Mouse (Mus musculus) forebrain, embryonic 11.5 days (tissue): ENCODE results near the gene Lysmd4. TPM values are rescaled to one million over a fixed set of nuclear protein-coding genes. Genes with fewer than 3 reads are reported as not detected.

Source experiments
- ATAC-seq: fragments of 200-750 bp; cut with Nextera tagmentation; replicated peaks from 2 replicates; pipeline ENCODE4 v1.8.0; 2017; ENCODE audit warnings: moderate TSS enrichment; ENCODE audit not compliant: low FRiP score
- DNase-seq: peaks from one replicate; pipeline ENCODE4 v3.0.0-alpha.2; 2017; ENCODE audit warnings: low spot score
- H3K27ac ChIP-seq: fragments of 300-500 bp; sonication (generic); 2 replicates; pipeline ENCODE4 v1.5.1; 2014; ENCODE audit warnings: low read depth, low read length
- H3K27me3 ChIP-seq: fragments of 300-500 bp; sonication (generic); 2 replicates; pipeline ENCODE4 v1.6.1; 2014; ENCODE audit warnings: mild to moderate bottlenecking, low read length, mixed read lengths; ENCODE audit not compliant: control insufficient read depth, insufficient read depth
- H3K36me3 ChIP-seq: fragments of 300-500 bp; sonication (generic); 2 replicates; pipeline ENCODE4 v1.6.1; 2014; ENCODE audit warnings: mild to moderate bottlenecking, low read length, moderate library complexity, mixed read lengths; ENCODE audit not compliant: control insufficient read depth, insufficient read depth
- H3K4me1 ChIP-seq: fragments of 300-500 bp; sonication (generic); replicated peaks from 2 replicates; pipeline ENCODE4 v1.6.1; 2014; ENCODE audit warnings: low read length, mixed read lengths; ENCODE audit not compliant: control insufficient read depth, insufficient read depth
- H3K4me2 ChIP-seq: fragments of 300-500 bp; sonication (generic); 2 replicates; pipeline ENCODE4 v1.6.1; 2014; ENCODE audit warnings: low read depth, mild to moderate bottlenecking, low read length, moderate library complexity, mixed read lengths; ENCODE audit not compliant: severe bottlenecking
- H3K4me3 ChIP-seq: fragments of 300-500 bp; sonication (generic); 2 replicates; pipeline ENCODE4 v1.5.1; 2014; ENCODE audit warnings: low read depth, low read length
- H3K9ac ChIP-seq: fragments of 300-500 bp; sonication (generic); 2 replicates; pipeline ENCODE4 v1.6.1; 2014; ENCODE audit warnings: low read length
- H3K9me3 ChIP-seq: fragments of 300-500 bp; sonication (generic); 2 replicates; pipeline ENCODE4 v1.6.1; 2016; ENCODE audit warnings: low read length, mixed read lengths; ENCODE audit not compliant: control insufficient read depth
- WGBS: fragments of 180-500 bp; shearing (Covaris S2); extraction: QIAGEN DNeasy Blood & Tissue Kit; methylation state at CpG from one replicate; pipeline ENCODE4 v1.1.7; 2014; 5-methylcytosine and 5-hydroxymethylcytosine counted together
- polyA plus RNA-seq: library from polyadenylated mRNA; unstranded; fragments of >200 nt; fragmentation: Nextera tagmentation; extraction: Ambion mirVana; gene quantifications from 2 replicates; pipeline ENCODE4 v1.2.1, GENCODE M21; 2014

Lysmd4 gene
- polyA plus RNA-seq, 1 experiment from 2014 or later: 12.4 TPM

- Histone ChIP-seq H3K4me1 (no peaks in the 10 kb centered on the region), H3K9ac (no peak overlapping the region), H3K27me3 (no peaks in the 10 kb centered on the region), H3K4me2 (no peak overlapping the region), H3K36me3 (no peaks in the 10 kb centered on the region), H3K4me3 (no peak overlapping the region), H3K27ac (no peak overlapping the region), H3K9me3 (no peaks in the 10 kb centered on the region)
- no peak for ATAC-seq
- WGBS: 90% methylated on average over 6 of the region's 6 CpGs
- no peak for DNase-seq
Measured at GRCm38 (mm10) chr7:67283581-67283980, 61.2 kb downstream of the Lysmd4 start.

GRCm38 (mm10) chr7:67287456-67287855 lies 65.1 kb downstream of the Lysmd4 start:
- no peak for ATAC-seq
- Histone ChIP-seq H3K9ac (no peak overlapping the region), H3K9me3 (no peaks in the 10 kb centered on the region), H3K36me3 (no peaks in the 10 kb centered on the region), H3K27me3 (no peaks in the 10 kb centered on the region), H3K27ac (no peak overlapping the region), H3K4me1 (no peaks in the 10 kb centered on the region), H3K4me2 (no peak overlapping the region), H3K4me3 (no peak overlapping the region)
- WGBS: 85% methylated on average over 4 of the region's 4 CpGs
- DNase-seq: no peak

GRCm38 (mm10) chr7:67291356-67291755 lies 69.0 kb downstream of the Lysmd4 start:
- Histone ChIP-seq H3K4me1 (no peaks in the 10 kb centered on the region), H3K9ac (no peak overlapping the region), H3K36me3 (no peaks in the 10 kb centered on the region), H3K27me3 (no peaks in the 10 kb centered on the region), H3K4me3 (no peak overlapping the region), H3K27ac (no peak overlapping the region), H3K4me2 (no peak overlapping the region), H3K9me3 (no peaks in the 10 kb centered on the region)
- ATAC-seq: no peak
- 95% methylated on average over 1 of the region's 1 CpGs for WGBS
- no peak for DNase-seq

GRCm38 (mm10) chr7:67296419-67296818 lies 74.1 kb downstream of the Lysmd4 start:
- Histone ChIP-seq H3K4me1 (no peaks in the 10 kb centered on the region), H3K9ac (no peak overlapping the region), H3K27me3 (no peaks in the 10 kb centered on the region), H3K9me3 (no peaks in the 10 kb centered on the region), H3K36me3 (no peaks in the 10 kb centered on the region), H3K4me2 (no peak overlapping the region), H3K27ac (no peak overlapping the region), H3K4me3 (no peak overlapping the region)
- ATAC-seq (no peak), DNase-seq (no peak)
- WGBS: 94% methylated on average over 1 of the region's 1 CpGs

GRCm38 (mm10) chr7:67304937-67305336 lies 82.6 kb downstream of the Lysmd4 start:
- Histone ChIP-seq H3K9ac (no peak overlapping the region), H3K4me1 (no peaks in the 10 kb centered on the region), H3K36me3 (no peaks in the 10 kb centered on the region), H3K4me3 (no peak overlapping the region), H3K4me2 (no peak overlapping the region), H3K27me3 (no peaks in the 10 kb centered on the region), H3K27ac (no peak overlapping the region), H3K9me3 (no peaks in the 10 kb centered on the region)
- DNase-seq: no peak
- WGBS: 83% methylated on average over 3 of the region's 3 CpGs
- ATAC-seq: no peak

- no peak for DNase-seq
- Histone ChIP-seq H3K9ac (no peak overlapping the region), H3K36me3 (no peaks in the 10 kb centered on the region), H3K9me3 (no peaks in the 10 kb centered on the region), H3K4me3 (no peak overlapping the region), H3K27me3 (no peaks in the 10 kb centered on the region), H3K4me2 (no peak overlapping the region), H3K27ac (no peak overlapping the region), H3K4me1 (no peaks in the 10 kb centered on the region)
- 93% methylated on average over 3 of the region's 3 CpGs for WGBS
- no peak for ATAC-seq
Measured at GRCm38 (mm10) chr7:67307078-67307477, 84.7 kb downstream of the Lysmd4 start.

- ATAC-seq (no peak), DNase-seq (no peak)
- WGBS: 94% methylated on average over 2 of the region's 2 CpGs
- Histone ChIP-seq H3K4me1 (no peaks in the 10 kb centered on the region), H3K27ac (no peak overlapping the region), H3K27me3 (no peaks in the 10 kb centered on the region), H3K4me3 (no peak overlapping the region), H3K36me3 (no peaks in the 10 kb centered on the region), H3K9me3 (no peaks in the 10 kb centered on the region), H3K9ac (no peak overlapping the region), H3K4me2 (no peak overlapping the region)
Measured at GRCm38 (mm10) chr7:67308102-67308501, 85.8 kb downstream of the Lysmd4 start.

GRCm38 (mm10) chr7:67310151-67310550 lies 87.8 kb downstream of the Lysmd4 start:
- 90% methylated on average over 2 of the region's 2 CpGs for whole genome bisulfite sequencing
- H3K4me1 ChIP-seq: no peaks in the 10 kb centered on the region
- H3K4me3 ChIP-seq: no peak overlapping the region
- H3K27ac ChIP-seq: no peak overlapping the region
- H3K9ac ChIP-seq: no peak overlapping the region
- H3K27me3 ChIP-seq: no peaks in the 10 kb centered on the region
- H3K9me3 ChIP-seq: no peaks in the 10 kb centered on the region
- no peak for DNase-seq
- H3K4me2 ChIP-seq: no peak overlapping the region
- H3K36me3 ChIP-seq: no peaks in the 10 kb centered on the region
- ATAC-seq: no peak

GRCm38 (mm10) chr7:67313200-67313599 lies 90.9 kb downstream of the Lysmd4 start:
- Histone ChIP-seq H3K36me3 (no peaks in the 10 kb centered on the region), H3K27ac (no peak overlapping the region), H3K4me2 (no peak overlapping the region), H3K27me3 (no peaks in the 10 kb centered on the region), H3K9me3 (no peaks in the 10 kb centered on the region), H3K4me3 (no peak overlapping the region), H3K4me1 (no peaks in the 10 kb centered on the region), H3K9ac (no peak overlapping the region)
- WGBS: 90% methylated on average over 3 of the region's 3 CpGs
- ATAC-seq (no peak), DNase-seq (no peak)
